Mouse (Mus musculus) heart, embryonic 15.5 days (tissue): Measurements from ENCODE around the gene Tanc2. TPM values are rescaled to one million over a fixed set of nuclear protein-coding genes. Genes with fewer than 3 reads are reported as not detected.

Experiments used
- ATAC-seq: fragments of 200-750 bp; cut with Nextera tagmentation; replicated peaks from 2 replicates; pipeline ENCODE4 v1.8.0; 2017; ENCODE audit warnings: low read depth, moderate TSS enrichment; ENCODE audit not compliant: insufficient number of reproducible peaks, insufficient read depth, low FRiP score
- H3K27ac ChIP-seq: fragments of 300-500 bp; sonication (generic); 2 replicates; pipeline ENCODE4 v1.5.1; 2015; ENCODE audit warnings: mild to moderate bottlenecking, inconsistent platforms
- H3K27me3 ChIP-seq: fragments of 300-500 bp; sonication (generic); 2 replicates; pipeline ENCODE4 v1.6.1; 2015; ENCODE audit warnings: inconsistent platforms
- H3K36me3 ChIP-seq: fragments of 300-500 bp; sonication (generic); 2 replicates; pipeline ENCODE4 v1.6.1; 2015; ENCODE audit warnings: mild to moderate bottlenecking, inconsistent platforms
- H3K4me1 ChIP-seq: fragments of 300-500 bp; sonication (generic); replicated peaks from 2 replicates; pipeline ENCODE4 v1.6.1; 2015; ENCODE audit warnings: inconsistent platforms
- H3K4me2 ChIP-seq: fragments of 300-500 bp; sonication (generic); 2 replicates; pipeline ENCODE4 v1.6.1; 2015; ENCODE audit warnings: inconsistent platforms, mild to moderate bottlenecking, moderate library complexity
- H3K4me3 ChIP-seq: fragments of 300-500 bp; sonication (generic); 2 replicates; pipeline ENCODE4 v1.5.1; 2015; ENCODE audit warnings: mild to moderate bottlenecking, inconsistent platforms
- H3K9ac ChIP-seq: fragments of 300-500 bp; sonication (generic); 2 replicates; pipeline ENCODE4 v1.6.1; 2015; ENCODE audit warnings: mild to moderate bottlenecking, inconsistent platforms
- H3K9me3 ChIP-seq: fragments of 300-500 bp; sonication (generic); replicated peaks from 2 replicates; pipeline ENCODE4 v1.6.1; 2016; ENCODE audit warnings: inconsistent platforms
- WGBS: fragments of 180-500 bp; shearing (Covaris S2); methylation state at CpG from one replicate; pipeline ENCODE4 v1.1.7; 2015; ENCODE audit warnings: mixed read lengths; 5-methylcytosine and 5-hydroxymethylcytosine counted together
- polyA plus RNA-seq: library from polyadenylated mRNA; unstranded; fragments of >200 nt; fragmentation: Nextera tagmentation; extraction: Ambion mirVana; gene quantifications from 2 replicates; pipeline ENCODE4 v1.2.1, GENCODE M21; 2015

Gene Tanc2
- polyA plus RNA-seq, 1 experiment from 2014 or later, result 12.4 TPM

GRCm38 (mm10) chr11:105563546-105563945 lies 26.2 kb upstream of the Tanc2 start:
- no peak for ATAC-seq
- 86% methylated on average over 3 of the region's 3 CpGs for WGBS
- H3K9me3 ChIP-seq, result no peaks in the 10 kb centered on the region
- H3K4me1 ChIP-seq, result 0 out of 2 replicates have a peak, but pooled peaks cover 2% of the 10 kb centered on the region
- no peak overlapping the region for H3K4me2 ChIP-seq
- H3K36me3 ChIP-seq, result no peaks in the 10 kb centered on the region
- H3K27me3 ChIP-seq, result no peaks in the 10 kb centered on the region
- H3K9ac ChIP-seq, result no peak overlapping the region
- H3K27ac ChIP-seq, result no peak overlapping the region
- no peak overlapping the region for H3K4me3 ChIP-seq

DNA sequence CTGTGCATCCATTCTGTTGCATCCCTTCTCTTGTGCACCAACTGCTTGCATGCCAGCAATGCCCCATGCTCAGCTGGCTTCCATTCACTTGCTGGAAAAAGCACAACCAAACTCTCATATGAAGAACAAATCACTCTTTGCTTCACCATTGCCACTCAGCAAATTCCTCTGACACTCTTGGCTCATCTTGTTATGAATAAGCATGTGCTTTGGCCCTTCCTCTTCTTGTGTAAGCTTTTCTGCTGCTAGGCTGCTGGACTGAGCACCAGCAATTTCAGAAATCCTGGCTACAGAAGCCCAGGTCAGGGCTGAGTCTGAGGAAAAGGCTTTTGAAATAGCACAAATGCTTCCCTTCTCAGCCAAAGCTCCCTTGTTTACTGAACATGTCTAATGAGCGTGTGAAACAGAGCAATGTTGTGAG lies 22.6 kb upstream of the Tanc2 start:
- 53% methylated on average over 1 of the region's 1 CpGs for WGBS
- Histone ChIP-seq H3K27ac (no peak overlapping the region), H3K36me3 (no peaks in the 10 kb centered on the region), H3K4me3 (no peak overlapping the region), H3K27me3 (no peaks in the 10 kb centered on the region), H3K9me3 (no peaks in the 10 kb centered on the region), H3K9ac (no peak overlapping the region), H3K4me1 (no peaks in the 10 kb centered on the region), H3K4me2 (no peak overlapping the region)
- no peak for ATAC-seq

DNA sequence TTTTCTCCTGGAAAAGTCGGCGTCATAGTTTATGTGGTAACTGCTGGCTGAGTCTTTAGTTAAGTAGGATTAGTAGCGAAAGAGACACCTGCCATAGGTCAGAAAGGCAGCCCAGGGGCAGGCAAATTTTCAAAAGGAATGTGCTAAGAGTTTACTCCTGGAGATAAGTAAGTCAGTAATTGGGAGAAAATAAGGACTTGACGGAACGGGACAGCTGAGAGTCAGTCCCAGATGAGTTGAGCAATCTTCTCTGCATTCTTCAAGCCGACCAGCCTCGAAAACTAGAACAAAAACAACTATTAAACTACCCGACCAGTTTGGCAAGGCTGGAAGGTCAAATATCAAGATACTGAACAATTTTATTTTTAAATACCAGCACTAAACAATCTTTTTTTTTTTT lies 17.8 kb upstream of the Tanc2 start:
- no peak for ATAC-seq
- Histone ChIP-seq H3K4me1 (peaks cover 8% of the 10 kb centered on the region; the same call in 1 of the 2 replicates), H3K27me3 (no peaks in the 10 kb centered on the region), H3K9ac (no peak overlapping the region), H3K4me3 (no peak overlapping the region), H3K4me2 (no peak overlapping the region), H3K9me3 (no peaks in the 10 kb centered on the region), H3K36me3 (no peaks in the 10 kb centered on the region), H3K27ac (no peak overlapping the region)
- WGBS, result 63% methylated on average over 8 of the region's 8 CpGs

GRCm38 (mm10) chr11:105574241-105574640 lies 15.5 kb upstream of the Tanc2 start:
- Histone ChIP-seq H3K4me1 (peaks cover 8% of the 10 kb centered on the region; the same call in 1 of the 2 replicates), H3K9me3 (no peaks in the 10 kb centered on the region), H3K27me3 (no peaks in the 10 kb centered on the region), H3K27ac (peak overlapping the region; percentile 6), H3K9ac (no peak overlapping the region), H3K4me3 (no peak overlapping the region), H3K36me3 (no peaks in the 10 kb centered on the region), H3K4me2 (no peak overlapping the region)
- no peak for ATAC-seq
- WGBS, result 36% methylated on average over 7 of the region's 7 CpGs

DNA sequence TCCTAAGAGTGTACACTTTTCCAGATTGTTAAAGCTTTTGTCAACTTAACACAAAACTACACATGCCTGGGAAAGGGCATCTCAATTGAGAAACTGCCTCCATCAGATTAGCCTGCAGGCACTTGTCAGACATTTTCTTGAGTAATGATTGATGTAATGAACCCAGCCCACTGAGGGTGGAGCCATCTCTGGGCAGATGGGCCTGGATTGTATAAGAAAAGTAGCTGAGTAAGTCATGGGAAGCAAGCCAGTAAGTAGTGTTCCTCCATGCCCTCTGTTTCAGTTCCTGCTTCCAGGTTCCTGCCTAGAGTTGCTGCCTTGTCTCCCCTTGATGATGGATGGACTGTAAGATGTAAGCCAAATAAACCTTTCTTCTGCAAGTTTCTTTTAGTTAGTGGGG lies 12.6 kb upstream of the Tanc2 start:
- Histone ChIP-seq H3K9me3 (no peaks in the 10 kb centered on the region; the same call in 1 of the 2 replicates), H3K4me1 (peaks cover 8% of the 10 kb centered on the region; the same call in 1 of the 2 replicates), H3K36me3 (no peaks in the 10 kb centered on the region), H3K27ac (no peak overlapping the region), H3K9ac (no peak overlapping the region), H3K4me3 (no peak overlapping the region), H3K4me2 (no peak overlapping the region), H3K27me3 (no peaks in the 10 kb centered on the region)
- ATAC-seq, result no peak

DNA sequence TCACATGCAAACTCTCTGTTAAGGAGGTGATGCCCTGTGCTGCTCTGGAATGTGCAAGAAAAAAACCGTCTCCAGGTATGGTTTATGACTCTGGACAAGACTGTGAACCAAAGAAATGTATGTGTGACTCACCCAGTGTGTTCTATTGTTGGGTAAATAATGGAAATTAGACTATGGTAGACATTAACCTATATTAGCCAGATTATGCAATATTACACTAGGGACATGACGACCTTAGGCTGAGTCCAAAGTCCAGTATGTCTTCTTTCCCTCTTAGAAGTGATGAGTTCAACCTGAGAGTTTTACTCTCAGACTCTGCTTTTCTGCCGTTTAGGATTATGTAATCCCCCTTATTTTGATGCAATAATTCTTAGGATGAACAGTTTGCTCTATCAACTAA lies 7.8 kb upstream of the Tanc2 start:
- peaks cover 3% of the 10 kb centered on the region; the same call in 1 of the 2 replicates for H3K9me3 ChIP-seq
- no peak overlapping the region for H3K4me3 ChIP-seq
- H3K27ac ChIP-seq, result no peak overlapping the region
- no peak overlapping the region for H3K9ac ChIP-seq
- no peak for ATAC-seq
- no peak overlapping the region for H3K4me2 ChIP-seq
- 85% methylated on average over 3 of the region's 3 CpGs for WGBS
- no peaks in the 10 kb centered on the region for H3K36me3 ChIP-seq
- no peaks in the 10 kb centered on the region for H3K27me3 ChIP-seq
- H3K4me1 ChIP-seq, result no peaks in the 10 kb centered on the region

- peak overlapping the region; percentile 80 for H3K4me2 ChIP-seq
- H3K9me3 ChIP-seq, result 0 out of 2 replicates have a peak, but pooled peaks cover 3% of the 10 kb centered on the region
- under 1% methylated on average over 67 of the region's 70 CpGs for WGBS
- ATAC-seq, result peak; percentile 92
- H3K4me3 ChIP-seq, result peak overlapping the region; percentile 99
- H3K27ac ChIP-seq, result peak overlapping the region; percentile 91
- no peaks in the 10 kb centered on the region for H3K36me3 ChIP-seq
- H3K4me1 ChIP-seq, result peaks cover 13% of the 10 kb centered on the region
- peak overlapping the region; percentile 99 for H3K9ac ChIP-seq
- no peaks in the 10 kb centered on the region for H3K27me3 ChIP-seq
These were observed 432 bp upstream of the Tanc2 start for GRCm38 (mm10) chr11:105589231-105589876.

DNA sequence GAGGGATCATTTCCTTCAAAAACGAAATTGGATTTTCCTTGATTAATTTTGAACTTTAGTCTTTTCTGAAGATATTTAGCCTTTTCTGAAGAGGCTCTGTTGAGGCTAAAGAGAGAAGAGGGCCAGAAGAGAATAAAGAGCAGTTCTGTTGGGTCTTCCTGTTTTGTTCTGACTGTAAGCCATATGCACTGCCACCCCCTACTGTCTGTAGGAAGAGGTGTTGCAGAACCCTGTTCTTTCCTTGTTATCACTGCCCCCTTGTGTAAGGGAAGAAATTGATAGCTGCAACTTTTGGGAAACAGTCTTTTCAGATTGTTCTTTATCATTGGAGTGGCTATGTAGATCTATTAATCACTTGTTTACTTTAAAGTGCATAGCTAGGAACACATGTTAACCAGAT lies 2.1 kb downstream of the Tanc2 start:
- peak overlapping the region; percentile 80; the same call in 1 of the 2 replicates for H3K4me2 ChIP-seq
- H3K36me3 ChIP-seq, result no peaks in the 10 kb centered on the region
- H3K27ac ChIP-seq, result no peak overlapping the region
- H3K4me1 ChIP-seq, result peaks cover 13% of the 10 kb centered on the region
- no peak overlapping the region for H3K4me3 ChIP-seq
- ATAC-seq, result no peak
- H3K9me3 ChIP-seq, result no peaks in the 10 kb centered on the region
- WGBS, result 22% methylated on average over 1 of the region's 1 CpGs
- H3K9ac ChIP-seq, result no peak overlapping the region
- no peaks in the 10 kb centered on the region for H3K27me3 ChIP-seq

DNA sequence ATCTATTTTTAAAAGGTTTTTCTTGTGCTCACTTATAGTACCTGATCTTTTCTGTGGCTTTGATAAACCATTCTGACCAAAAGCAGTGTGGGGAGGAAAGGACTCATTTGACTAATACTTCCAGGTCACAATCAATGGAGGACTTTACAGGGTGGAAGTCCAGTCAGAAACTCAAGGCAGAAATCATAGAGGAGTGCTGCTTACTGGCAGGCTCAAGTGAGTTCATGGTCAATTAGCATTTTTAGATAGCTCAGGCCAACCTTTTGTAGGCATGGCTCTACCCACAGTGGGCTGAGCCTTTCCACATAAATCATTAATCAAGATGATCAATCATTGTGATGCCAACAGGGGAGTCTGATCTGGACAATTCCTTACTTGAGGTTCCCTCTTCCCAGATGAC lies 12.4 kb downstream of the Tanc2 start:
- Histone ChIP-seq H3K27me3 (no peaks in the 10 kb centered on the region), H3K36me3 (no peaks in the 10 kb centered on the region), H3K4me3 (no peak overlapping the region), H3K4me1 (no peaks in the 10 kb centered on the region), H3K27ac (no peak overlapping the region), H3K9me3 (no peaks in the 10 kb centered on the region), H3K9ac (no peak overlapping the region), H3K4me2 (no peak overlapping the region)
- ATAC-seq, result no peak

DNA sequence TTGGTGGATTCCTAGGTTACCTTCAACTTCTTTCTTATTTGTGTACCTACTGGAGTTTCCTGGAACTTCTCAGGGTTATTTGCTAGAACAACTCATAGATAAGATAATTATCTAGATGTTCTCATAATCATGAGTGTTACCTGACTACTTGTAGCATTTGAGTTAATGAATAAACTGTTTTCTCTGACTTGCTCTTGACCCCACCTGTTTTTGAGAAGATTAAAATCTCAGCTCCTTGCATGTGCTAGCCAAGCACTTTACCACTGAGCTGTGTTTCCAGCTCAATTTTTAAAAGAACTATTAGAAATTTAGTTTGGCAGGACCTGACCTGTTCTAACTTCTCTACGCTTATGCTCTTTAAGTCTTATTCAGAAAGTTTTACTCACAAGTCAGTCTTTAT lies 36.4 kb downstream of the Tanc2 start:
- Histone ChIP-seq H3K36me3 (no peaks in the 10 kb centered on the region), H3K9ac (no peak overlapping the region), H3K9me3 (no peaks in the 10 kb centered on the region), H3K4me1 (peaks cover 10% of the 10 kb centered on the region; the same call in 1 of the 2 replicates), H3K27me3 (no peaks in the 10 kb centered on the region), H3K27ac (no peak overlapping the region), H3K4me2 (no peak overlapping the region), H3K4me3 (no peak overlapping the region)
- no peak for ATAC-seq
- 92% methylated on average over 1 of the region's 1 CpGs for WGBS

GRCm38 (mm10) chr11:105643995-105644394 lies 54.2 kb downstream of the Tanc2 start:
- H3K9me3 ChIP-seq, result no peaks in the 10 kb centered on the region
- H3K4me2 ChIP-seq, result no peak overlapping the region
- no peak for ATAC-seq
- no peak overlapping the region for H3K4me3 ChIP-seq
- no peaks in the 10 kb centered on the region for H3K4me1 ChIP-seq
- H3K27me3 ChIP-seq, result no peaks in the 10 kb centered on the region
- H3K9ac ChIP-seq, result no peak overlapping the region
- H3K36me3 ChIP-seq, result no peaks in the 10 kb centered on the region
- no peak overlapping the region for H3K27ac ChIP-seq

- no peak overlapping the region for H3K27ac ChIP-seq
These were observed 58.2 kb downstream of the Tanc2 start for GRCm38 (mm10) chr11:105648026-105648425.

More at GRCm38 (mm10) chr11:105648026-105648425, 58.2 kb downstream of the Tanc2 start:
- Histone ChIP-seq H3K36me3 (no peaks in the 10 kb centered on the region), H3K9ac (no peak overlapping the region), H3K4me1 (no peaks in the 10 kb centered on the region), H3K9me3 (no peaks in the 10 kb centered on the region), H3K27me3 (no peaks in the 10 kb centered on the region), H3K4me3 (no peak overlapping the region), H3K4me2 (no peak overlapping the region)
- WGBS, result 96% methylated on average over 2 of the region's 2 CpGs
- ATAC-seq, result no peak
